Mouse (Mus musculus) heart, embryonic 11.5 days (tissue): ENCODE data around the gene Ablim1. TPM values are rescaled to one million over a fixed set of nuclear protein-coding genes. Genes with fewer than 3 reads are reported as not detected.

Experiments
- ATAC-seq: fragments of 200-750 bp; cut with Nextera tagmentation; replicated peaks from 2 replicates; pipeline ENCODE4 v1.8.0; 2017; ENCODE audit warnings: moderate library complexity; ENCODE audit not compliant: insufficient number of reproducible peaks, low FRiP score, low TSS enrichment
- H3K27ac ChIP-seq: fragments of 300-500 bp; sonication (generic); 2 replicates; pipeline ENCODE4 v1.5.1; 2014; ENCODE audit warnings: mild to moderate bottlenecking, low read depth, low read length
- H3K27me3 ChIP-seq: fragments of 300-500 bp; sonication (generic); 2 replicates; pipeline ENCODE4 v1.6.1; 2014; ENCODE audit warnings: mild to moderate bottlenecking, low read length, mixed read lengths; ENCODE audit not compliant: control insufficient read depth, insufficient read depth
- H3K36me3 ChIP-seq: fragments of 300-500 bp; sonication (generic); 2 replicates; pipeline ENCODE4 v1.6.1; 2014; ENCODE audit warnings: mild to moderate bottlenecking, low read length, moderate library complexity, mixed read lengths; ENCODE audit not compliant: control insufficient read depth, insufficient read depth
- H3K4me1 ChIP-seq: fragments of 300-500 bp; sonication (generic); 2 replicates; pipeline ENCODE4 v1.6.1; 2014; ENCODE audit warnings: low read length; ENCODE audit not compliant: control insufficient read depth, insufficient read depth
- H3K4me2 ChIP-seq: fragments of 300-500 bp; sonication (generic); 2 replicates; pipeline ENCODE4 v1.6.1; 2014; ENCODE audit warnings: mild to moderate bottlenecking, moderate library complexity
- H3K4me3 ChIP-seq: fragments of 300-500 bp; sonication (generic); 2 replicates; pipeline ENCODE4 v1.5.1; 2014; ENCODE audit warnings: low read depth, low read length
- H3K9ac ChIP-seq: fragments of 300-500 bp; sonication (generic); 2 replicates; pipeline ENCODE4 v1.6.1; 2014; ENCODE audit warnings: mild to moderate bottlenecking, low read depth, low read length, moderate library complexity
- H3K9me3 ChIP-seq: fragments of 300-500 bp; sonication (generic); replicated peaks from 2 replicates; pipeline ENCODE4 v1.6.1; 2016; ENCODE audit warnings: low read length; ENCODE audit not compliant: control insufficient read depth
- WGBS: fragments of 180-500 bp; shearing (Covaris S2); extraction: QIAGEN DNeasy Blood & Tissue Kit; methylation state at CpG from one replicate; pipeline ENCODE4 v1.1.7; 2014; ENCODE audit not compliant: insufficient replicate concordance; 5-methylcytosine and 5-hydroxymethylcytosine counted together
- polyA plus RNA-seq: library from polyadenylated mRNA; unstranded; fragments of >200 nt; fragmentation: Nextera tagmentation; extraction: Ambion mirVana; gene quantifications from 2 replicates; pipeline ENCODE4 v1.2.1, GENCODE M21; 2014

The Ablim1 gene
- polyA plus RNA-seq, 1 experiment from 2014 or later = 45.8 TPM

GRCm38 (mm10) chr19:57164882-57165281 is 149.8 kb downstream of the Ablim1 start:
- peaks cover 44% of the 10 kb centered on the region for H3K4me1 ChIP-seq
- WGBS = 64% methylated on average over 2 of the region's 2 CpGs

DNA sequence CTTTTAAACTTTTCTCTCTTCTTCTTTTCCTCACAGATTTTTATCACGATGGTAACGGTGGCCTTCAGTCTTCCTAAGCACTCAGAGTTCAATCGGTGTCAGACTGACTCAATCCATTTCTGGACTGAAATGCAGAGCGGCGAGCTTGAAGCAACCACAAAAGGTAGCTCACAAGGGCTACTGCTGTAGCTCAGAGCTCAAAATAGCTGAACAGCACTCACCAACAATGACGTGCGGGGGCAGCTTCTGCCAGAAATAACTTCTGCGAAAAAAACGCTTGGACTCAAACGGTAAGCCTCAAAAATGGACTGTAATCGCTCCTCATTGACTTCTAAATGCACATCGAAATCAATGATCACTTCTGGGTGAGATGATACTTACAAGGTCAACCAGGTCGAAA is 151.4 kb downstream of the Ablim1 start:
- H3K4me3 ChIP-seq = no peak overlapping the region
- peak overlapping the region; percentile 94 for H3K27ac ChIP-seq
- no peaks in the 10 kb centered on the region for H3K36me3 ChIP-seq
- 46% methylated on average over 13 of the region's 13 CpGs for WGBS
- ATAC-seq = no peak
- H3K4me1 ChIP-seq = peaks cover 42% of the 10 kb centered on the region
- no peaks in the 10 kb centered on the region for H3K9me3 ChIP-seq
- H3K4me2 ChIP-seq = peak overlapping the region; percentile 27; the same call in 1 of the 2 replicates
- no peaks in the 10 kb centered on the region for H3K27me3 ChIP-seq
- 0 out of 2 replicates have a peak overlapping the region, but pooled peaks have one; percentile 6 for H3K9ac ChIP-seq

More at GRCm38 (mm10) chr19:57164882-57165281, 149.8 kb downstream of the Ablim1 start:
- H3K36me3 ChIP-seq = no peaks in the 10 kb centered on the region
- no peak overlapping the region for H3K9ac ChIP-seq
- H3K27ac ChIP-seq = 0 out of 2 replicates have a peak overlapping the region, but pooled peaks have one; percentile 22
- H3K9me3 ChIP-seq = no peaks in the 10 kb centered on the region
- H3K27me3 ChIP-seq = no peaks in the 10 kb centered on the region
- H3K4me3 ChIP-seq = no peak overlapping the region
- no peak overlapping the region for H3K4me2 ChIP-seq
- no peak for ATAC-seq

DNA sequence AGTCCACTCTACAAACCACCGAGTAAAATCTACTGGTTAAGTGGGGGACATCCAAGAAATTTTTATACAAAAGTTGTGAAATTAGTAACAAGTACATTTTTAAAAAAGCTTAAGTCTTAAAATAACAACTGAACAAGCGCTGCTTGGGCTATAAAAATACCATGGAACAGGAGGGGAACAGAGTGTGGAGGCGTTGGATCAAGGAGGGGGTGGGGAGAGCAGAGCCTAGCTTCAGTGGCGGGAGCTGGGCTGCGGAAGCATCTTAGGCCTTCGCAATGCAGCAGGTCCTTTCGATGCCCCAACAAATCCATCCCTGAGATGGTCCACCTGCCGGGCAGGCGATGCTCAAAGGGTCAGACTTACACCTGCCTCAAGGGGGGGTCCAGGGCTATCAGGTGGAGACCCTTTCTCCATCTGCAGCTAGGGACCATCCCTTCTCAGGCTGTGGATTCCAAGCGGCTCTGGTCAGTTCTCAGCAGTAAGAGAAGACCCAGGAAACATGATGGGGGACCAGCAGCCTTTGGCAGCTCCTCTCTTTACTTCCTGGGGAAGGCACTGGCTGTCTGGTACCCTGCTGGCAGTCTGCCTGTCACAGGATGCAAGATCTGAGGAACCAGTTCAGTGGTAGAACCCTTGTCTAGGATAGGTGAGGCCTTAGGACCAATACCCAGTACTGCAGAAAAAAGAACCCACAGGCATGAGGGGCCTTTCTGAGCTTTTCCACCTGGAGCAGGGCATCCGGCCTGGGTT is 152.6 kb downstream of the Ablim1 start:
- no peak for ATAC-seq
- H3K4me1 ChIP-seq = peaks cover 37% of the 10 kb centered on the region

GRCm38 (mm10) chr19:57161010-57161660 is 153.6 kb downstream of the Ablim1 start:
- no peak for ATAC-seq

More for the DNA sequence above, 152.6 kb downstream of the Ablim1 start:
- Histone ChIP-seq H3K27me3 (no peaks in the 10 kb centered on the region), H3K9ac (0 out of 2 replicates have a peak overlapping the region, but pooled peaks have one; percentile 35), H3K9me3 (no peaks in the 10 kb centered on the region), H3K27ac (peak overlapping the region; percentile 94), H3K36me3 (no peaks in the 10 kb centered on the region), H3K4me2 (no peak overlapping the region), H3K4me3 (no peak overlapping the region)
- 64% methylated on average over 11 of the region's 11 CpGs for WGBS

DNA sequence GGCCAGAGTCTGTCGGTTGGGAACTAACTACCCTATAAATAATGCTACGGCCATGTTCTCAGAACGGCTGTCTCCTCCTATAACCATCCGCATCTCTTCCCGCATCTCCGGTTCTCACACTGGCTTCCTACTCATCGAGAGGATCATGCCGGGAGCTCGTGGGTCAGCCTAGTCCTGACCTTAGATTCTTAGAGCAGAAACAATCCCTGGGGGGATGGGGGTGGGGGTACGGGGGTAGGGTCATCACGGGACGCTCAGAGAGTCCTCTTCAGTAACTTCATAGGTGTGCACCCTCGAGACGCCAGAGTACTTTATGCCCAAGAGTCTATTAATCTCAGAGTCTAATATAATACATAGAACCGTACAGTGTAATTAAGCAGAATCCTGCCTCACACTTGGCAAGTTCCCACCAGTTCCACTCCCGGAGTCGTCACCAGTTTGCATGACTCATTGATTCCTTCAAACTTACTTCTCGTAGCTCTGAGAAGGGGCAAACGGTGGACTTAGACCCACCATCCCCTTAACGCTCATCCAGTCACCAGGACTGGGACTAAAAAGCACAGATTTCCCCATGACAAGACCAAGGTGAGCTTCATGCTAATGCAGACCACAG is 156.9 kb downstream of the Ablim1 start:
- no peaks in the 10 kb centered on the region for H3K9me3 ChIP-seq
- H3K27ac ChIP-seq = peak overlapping the region; percentile 38; the same call in 1 of the 2 replicates
- no peak overlapping the region for H3K4me3 ChIP-seq
- no peaks in the 10 kb centered on the region for H3K27me3 ChIP-seq
- H3K36me3 ChIP-seq = no peaks in the 10 kb centered on the region
- ATAC-seq = no peak
- H3K4me2 ChIP-seq = 0 out of 2 replicates have a peak overlapping the region, but pooled peaks have one; percentile 5
- no peak overlapping the region for H3K9ac ChIP-seq
- peaks cover 28% of the 10 kb centered on the region for H3K4me1 ChIP-seq
- WGBS = 59% methylated on average over 20 of the region's 20 CpGs

More at GRCm38 (mm10) chr19:57161010-57161660, 153.6 kb downstream of the Ablim1 start:
- Histone ChIP-seq H3K4me3 (no peak overlapping the region), H3K27me3 (no peaks in the 10 kb centered on the region), H3K4me2 (no peak overlapping the region), H3K27ac (no peak overlapping the region), H3K4me1 (peaks cover 31% of the 10 kb centered on the region), H3K9me3 (no peaks in the 10 kb centered on the region), H3K36me3 (no peaks in the 10 kb centered on the region), H3K9ac (no peak overlapping the region)
- WGBS = 56% methylated on average over 7 of the region's 7 CpGs

DNA sequence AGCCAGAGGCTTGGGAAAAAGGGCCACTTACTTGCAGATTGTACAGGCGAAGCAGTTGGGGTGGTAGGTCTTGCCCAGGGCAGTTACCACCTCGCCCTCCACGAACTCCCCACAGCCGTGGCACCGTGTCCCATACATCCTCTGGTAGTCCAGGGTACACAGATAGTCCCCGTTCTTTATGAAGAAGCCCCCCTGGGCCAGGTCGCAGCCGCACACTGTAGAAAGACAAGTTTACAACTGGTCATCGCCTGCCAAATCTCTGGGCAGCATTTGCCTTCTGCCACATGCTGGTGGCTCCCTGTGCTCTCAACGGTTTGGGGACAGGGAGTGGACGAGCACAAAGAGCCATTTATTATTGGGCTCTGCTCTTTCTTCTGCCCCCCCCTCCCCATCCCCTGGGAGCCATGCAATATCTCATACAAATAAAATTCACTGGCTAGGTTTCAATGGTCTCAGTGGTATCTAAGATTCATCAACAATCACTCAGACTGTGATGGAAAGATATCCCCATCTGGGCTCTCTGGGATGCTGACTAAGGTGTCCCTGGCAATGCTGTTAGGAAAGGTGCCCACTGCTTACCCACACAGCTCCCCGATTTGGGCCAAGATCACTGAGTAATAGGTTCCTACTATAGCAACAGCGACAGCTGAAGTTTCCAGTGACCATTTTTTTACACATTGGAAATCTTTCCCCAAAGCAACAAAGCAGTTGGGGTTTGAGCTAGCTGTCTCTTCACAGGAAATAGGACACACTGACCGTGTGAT is 159.4 kb downstream of the Ablim1 start:
- Histone ChIP-seq H3K27me3 (no peaks in the 10 kb centered on the region), H3K4me1 (peaks cover 15% of the 10 kb centered on the region), H3K9me3 (no peaks in the 10 kb centered on the region), H3K27ac (peak overlapping the region; percentile 73), H3K4me2 (no peak overlapping the region; the same call in 1 of the 2 replicates), H3K36me3 (peaks cover 4% of the 10 kb centered on the region), H3K4me3 (no peak overlapping the region), H3K9ac (0 out of 2 replicates have a peak overlapping the region, but pooled peaks have one; percentile 16)
- 71% methylated on average over 14 of the region's 14 CpGs for WGBS
- ATAC-seq = no peak

GRCm38 (mm10) chr19:57152357-57152756 is 162.4 kb downstream of the Ablim1 start:
- Histone ChIP-seq H3K27ac (no peak overlapping the region), H3K9me3 (no peaks in the 10 kb centered on the region), H3K4me2 (no peak overlapping the region), H3K27me3 (no peaks in the 10 kb centered on the region), H3K9ac (no peak overlapping the region), H3K4me3 (no peak overlapping the region), H3K36me3 (peaks cover 4% of the 10 kb centered on the region), H3K4me1 (peaks cover 25% of the 10 kb centered on the region)
- no peak for ATAC-seq
- 56% methylated on average over 9 of the region's 9 CpGs for WGBS

DNA sequence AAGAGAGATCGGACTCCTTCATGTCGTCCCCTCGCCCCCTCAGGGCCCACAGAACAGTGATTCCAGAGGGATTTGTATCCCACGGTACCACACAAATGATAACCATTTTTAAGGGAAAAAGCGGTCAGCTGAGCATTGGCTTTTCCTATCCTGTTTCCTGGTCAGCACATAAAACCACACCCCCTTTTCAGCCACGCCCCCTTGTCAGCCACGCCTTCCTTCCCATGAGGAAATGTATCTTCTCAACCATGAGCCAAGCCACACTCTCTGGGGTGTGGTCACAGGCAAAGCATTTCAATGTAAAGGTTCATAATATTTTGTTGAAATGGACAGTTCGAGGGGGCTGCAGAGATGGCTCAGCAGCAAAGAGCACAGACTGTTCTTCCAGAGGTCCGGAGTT is 163.2 kb downstream of the Ablim1 start:
- Histone ChIP-seq H3K27me3 (no peaks in the 10 kb centered on the region), H3K4me1 (peaks cover 33% of the 10 kb centered on the region), H3K9ac (no peak overlapping the region), H3K4me3 (no peak overlapping the region), H3K36me3 (peaks cover 4% of the 10 kb centered on the region), H3K27ac (no peak overlapping the region), H3K4me2 (no peak overlapping the region), H3K9me3 (no peaks in the 10 kb centered on the region)
- ATAC-seq = no peak
- WGBS = 80% methylated on average over 9 of the region's 9 CpGs
